Mouse (Mus musculus) retina, postnatal 1 day (tissue): ENCODE data around the gene Fam234b.

Source experiments
- DNase-seq: peaks from one replicate; pipeline ENCODE4 v3.0.0-alpha.2; 2012

Gene Fam234b

GRCm38 (mm10) chr6:135232443-135233182 lies 34.8 kb downstream of the Fam234b start:
- DNase-seq: no peak

DNA sequence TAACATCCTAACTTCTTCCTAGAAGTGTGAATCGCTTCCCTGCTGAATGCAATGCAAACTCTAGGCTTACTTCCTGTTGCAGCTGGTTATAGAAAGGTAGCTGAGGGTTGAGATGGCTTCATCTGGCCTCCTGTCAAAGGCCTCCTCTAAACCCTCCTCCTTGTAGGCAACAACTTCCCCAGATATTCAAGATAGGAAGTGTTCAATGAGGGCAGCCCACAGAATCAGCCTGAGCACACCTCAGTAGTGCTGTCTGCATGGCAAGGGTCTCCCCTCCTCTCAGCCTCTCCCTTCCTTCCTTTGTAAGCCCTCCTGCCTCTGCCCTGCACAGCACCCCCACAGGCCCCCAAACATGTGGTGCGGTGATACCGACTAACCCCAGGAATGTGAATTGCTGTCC lies 38.0 kb downstream of the Fam234b start:
- DNase-seq: no peak

DNA sequence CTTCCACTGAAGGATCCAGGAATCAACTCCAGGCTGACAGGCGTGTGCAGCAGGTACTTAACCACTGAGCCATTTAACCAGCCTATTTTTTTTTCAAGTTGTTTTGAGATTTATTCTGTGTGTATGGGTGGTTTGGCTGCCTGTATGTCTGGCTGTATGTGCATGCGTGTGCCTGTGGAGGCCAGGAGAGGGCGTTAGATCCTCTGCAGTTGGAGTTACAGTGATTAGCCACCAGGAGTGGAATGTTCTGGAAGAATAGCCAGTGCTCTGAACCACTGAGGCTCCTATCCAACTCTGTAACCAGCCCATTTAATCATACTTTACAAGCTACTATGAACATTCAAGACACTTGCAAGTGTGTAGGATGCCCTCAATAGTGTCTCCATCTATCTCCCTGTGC lies 38.8 kb downstream of the Fam234b start:
- no peak for DNase-seq

- no peak for DNase-seq
These were observed 39.5 kb downstream of the Fam234b start for GRCm38 (mm10) chr6:135237326-135237725.

DNA sequence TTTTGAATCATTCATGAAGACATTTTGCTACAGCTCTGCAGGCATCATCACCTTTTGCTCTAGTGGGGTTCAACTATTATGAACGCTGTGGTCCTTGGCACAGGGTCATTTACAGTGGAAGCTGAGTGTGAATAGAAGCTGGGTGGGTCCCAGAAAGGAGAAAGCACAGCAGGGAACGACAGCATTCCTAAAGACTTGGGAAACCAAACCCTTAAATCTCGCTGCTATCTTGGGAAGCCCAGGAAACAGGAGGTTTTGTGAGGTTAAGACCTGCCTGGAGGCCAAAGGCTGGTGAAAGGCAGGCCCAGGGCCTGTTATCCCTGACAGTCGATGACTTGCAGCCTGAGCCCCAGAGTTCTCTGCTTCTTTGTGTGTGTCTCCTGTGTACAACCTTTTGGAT lies 40.4 kb downstream of the Fam234b start:
- DNase-seq: no peak

- DNase-seq: no peak
These were observed 42.6 kb downstream of the Fam234b start for GRCm38 (mm10) chr6:135240361-135240760.

DNA sequence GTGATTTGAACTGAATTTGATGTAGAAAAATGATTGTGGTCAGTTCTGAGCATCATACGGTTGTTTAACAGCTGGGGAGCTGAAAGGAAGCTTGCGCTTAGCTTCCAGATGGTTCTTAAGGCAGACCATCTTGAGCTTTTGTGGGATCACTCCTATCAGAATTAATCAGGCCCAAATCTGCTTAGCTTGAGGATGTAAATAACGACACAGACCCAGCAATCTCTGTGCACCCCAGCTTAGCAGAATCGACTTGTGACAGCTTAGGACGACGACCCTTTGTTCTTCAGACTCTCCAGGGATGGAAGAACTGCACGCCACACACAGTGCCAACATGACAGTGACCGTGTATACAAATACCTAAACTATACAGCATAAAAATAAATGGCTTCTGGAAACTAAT lies 47.8 kb downstream of the Fam234b start:
- DNase-seq: peak; percentile 80

GRCm38 (mm10) chr6:135247861-135248260 lies 50.1 kb downstream of the Fam234b start:
- peak; percentile 45 for DNase-seq

GRCm38 (mm10) chr6:135249846-135250531 lies 52.2 kb downstream of the Fam234b start:
- DNase-seq: peak; percentile 82

- no peak for DNase-seq
These were observed 53.3 kb downstream of the Fam234b start for GRCm38 (mm10) chr6:135250926-135251699.

GRCm38 (mm10) chr6:135251849-135252727 lies 54.3 kb downstream of the Fam234b start:
- DNase-seq: no peak

- peak; percentile 89 for DNase-seq
These were observed 54.9 kb downstream of the Fam234b start for GRCm38 (mm10) chr6:135252728-135253077.

DNA sequence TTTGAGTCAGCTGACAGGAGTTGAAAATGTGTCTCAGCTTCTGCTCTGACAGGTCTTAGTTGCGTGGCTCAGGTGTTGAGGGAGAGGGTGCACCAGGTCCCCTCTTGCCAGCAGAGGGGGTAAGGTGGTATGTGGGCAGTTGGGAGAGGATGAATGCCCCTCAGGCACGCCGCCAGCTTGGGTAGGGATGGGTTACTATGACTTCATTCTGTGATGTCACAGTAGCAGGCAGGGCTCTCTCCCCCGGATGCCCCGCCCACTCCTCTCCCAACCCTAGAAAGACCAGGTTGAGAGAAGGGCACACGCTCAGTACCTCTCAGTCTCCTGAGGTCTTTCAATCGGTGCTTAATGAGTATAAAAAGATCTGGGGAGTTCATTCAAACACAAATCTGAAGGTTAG lies 56.4 kb downstream of the Fam234b start, which contains the start of gene Gsg1:
Gene Gsg1, minus strand, starts transcription at position 199 of the 400 bp plus-strand sequence.
- DNase-seq: peak; percentile 21

DNA sequence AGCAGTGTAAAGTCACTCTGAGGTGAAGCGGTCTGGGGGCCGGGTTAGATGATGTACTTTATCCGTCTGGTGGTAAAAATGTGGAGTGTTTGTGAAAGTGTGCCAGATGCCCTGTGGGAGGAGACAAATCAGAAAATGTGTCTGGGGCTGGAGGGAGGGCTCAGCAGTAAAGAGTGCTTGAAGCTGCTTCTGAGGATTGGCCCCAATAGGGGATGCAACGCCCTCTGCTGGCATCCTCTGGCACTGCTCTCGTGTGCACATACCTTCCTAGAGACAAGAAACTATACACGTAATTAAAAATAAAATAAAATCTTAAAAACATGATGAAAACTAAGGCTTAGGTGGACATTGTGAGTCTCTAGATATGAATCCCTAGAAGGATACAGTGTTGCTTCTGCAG lies 62.7 kb downstream of the Fam234b start:
- DNase-seq: no peak

DNA sequence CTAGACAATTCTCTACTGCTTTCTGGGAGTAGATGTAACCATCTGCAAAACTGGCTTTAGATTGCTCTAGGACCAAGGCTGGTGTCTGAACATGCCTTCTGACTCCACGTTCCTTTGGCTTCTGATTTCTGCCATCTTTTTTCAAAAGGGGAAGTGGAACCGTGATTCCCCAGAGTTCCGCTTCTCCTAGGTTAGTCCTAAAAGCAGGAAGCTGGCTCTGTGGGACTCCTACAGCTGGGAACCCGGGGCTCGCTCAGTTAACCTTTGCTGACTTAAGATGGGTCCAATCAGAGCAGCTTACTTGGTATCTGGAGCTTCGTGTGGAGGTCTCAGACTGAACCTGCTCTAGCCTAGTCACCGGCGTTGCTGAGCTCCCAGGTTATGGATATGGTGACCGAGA lies 63.3 kb downstream of the Fam234b start:
- no peak for DNase-seq

- no peak for DNase-seq
These were observed 64.8 kb downstream of the Fam234b start for GRCm38 (mm10) chr6:135262565-135262964.

DNA sequence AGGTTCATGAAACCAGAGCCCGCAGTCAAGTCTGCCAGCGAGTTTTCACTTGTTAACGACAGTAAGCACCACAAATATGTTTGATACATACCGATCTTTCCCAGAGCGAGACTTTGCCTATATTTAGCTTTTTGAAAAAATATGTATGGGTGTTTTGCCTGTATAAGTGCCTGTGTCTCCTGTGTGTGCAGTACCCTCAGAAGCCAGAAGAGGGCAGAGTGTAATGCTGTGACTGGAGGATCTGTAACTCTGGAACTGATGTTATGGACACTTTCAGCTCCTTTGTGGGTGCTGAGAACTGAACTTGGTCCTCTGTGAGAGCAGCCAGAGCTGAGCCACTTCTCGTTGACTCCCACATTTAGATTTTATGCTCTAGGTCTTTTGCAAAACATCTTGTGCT lies 66.4 kb downstream of the Fam234b start:
- DNase-seq: no peak

GRCm38 (mm10) chr6:135266056-135266455 lies 68.3 kb downstream of the Fam234b start:
- no peak for DNase-seq

- DNase-seq: no peak
These were observed 69.4 kb downstream of the Fam234b start for GRCm38 (mm10) chr6:135267221-135267620.

GRCm38 (mm10) chr6:135268392-135268791 lies 70.6 kb downstream of the Fam234b start:
- DNase-seq: no peak

GRCm38 (mm10) chr6:135269626-135270025 lies 71.8 kb downstream of the Fam234b start:
- DNase-seq: no peak

- no peak for DNase-seq
These were observed 74.0 kb downstream of the Fam234b start for GRCm38 (mm10) chr6:135271761-135272160.

- DNase-seq: no peak
These were observed 75.3 kb downstream of the Fam234b start for GRCm38 (mm10) chr6:135273066-135273465.
